Mouse (Mus musculus) cortical plate, adult 2 months (tissue): ENCODE measurements around the gene Cdh20.

ENCODE experiments used
- CTCF ChIP-seq: fragments of 200-500 bp; IDR thresholded peaks from 2 replicates; pipeline ENCODE4 v1.5.1; 2011; ENCODE audit warnings: mild to moderate bottlenecking, control low read depth, low read length; ENCODE audit not compliant: insufficient read depth; ENCODE audit errors: extremely low read depth
- POLR2A ChIP-seq: fragments of 200-500 bp; IDR thresholded peaks from 2 replicates; pipeline ENCODE4 v1.6.1; 2011; ENCODE audit warnings: mild to moderate bottlenecking, low read length, control low read depth; ENCODE audit not compliant: insufficient read depth; ENCODE audit errors: extremely low read depth

- TF ChIP-seq CTCF (peak; percentile 76), POLR2A (no peak)
These were observed 176.3 kb downstream of the Cdh20 start for GRCm38 (mm10) chr1:104944470-104945109.
